Mouse (Mus musculus) bone marrow, adult 2 months (tissue): ENCODE data around the gene Tmem255b.

Source experiments
- CTCF ChIP-seq: fragments of 200-500 bp; IDR thresholded peaks from 2 replicates; pipeline ENCODE4 v1.5.1; 2011; ENCODE audit warnings: low read length, control low read depth; ENCODE audit not compliant: control insufficient read depth, insufficient read depth
- POLR2A ChIP-seq: fragments of 200-500 bp; IDR thresholded peaks from 2 replicates; pipeline ENCODE4 v1.6.1; 2011; ENCODE audit warnings: low read depth, mild to moderate bottlenecking, control low read depth, low read length, borderline replicate concordance; ENCODE audit not compliant: control insufficient read depth

DNA sequence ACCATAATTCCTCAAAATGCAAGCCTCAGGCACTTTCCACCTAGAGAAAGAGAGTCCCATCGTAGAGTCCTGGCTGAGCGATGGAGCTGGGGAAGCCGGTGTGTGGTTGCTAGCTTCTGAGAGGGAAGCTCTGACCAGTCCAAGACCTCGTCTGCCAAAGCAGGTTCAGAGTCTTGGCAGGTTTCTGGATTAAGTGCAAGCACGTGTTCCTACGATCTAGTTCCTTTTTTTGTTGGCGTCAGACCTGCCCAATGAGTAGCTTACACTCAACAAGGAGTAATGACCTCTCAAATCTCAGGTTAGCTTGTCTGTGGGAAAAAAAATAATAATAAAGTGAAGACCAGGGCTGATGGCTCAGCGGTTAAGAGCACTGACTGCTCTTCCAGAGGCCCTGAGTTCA is 47.3 kb upstream of the Tmem255b start:
- no peak for TF ChIP-seq POLR2A
- no peak for TF ChIP-seq CTCF
